Mouse (Mus musculus): ENCODE measurements around the gene Thap12. TPM values are rescaled to one million over a fixed set of nuclear protein-coding genes. Genes with fewer than 3 reads are reported as not detected.

Thap12 gene
- polyA plus RNA-seq, 1 experiment from 2014 or later = 21.8 TPM

DNA sequence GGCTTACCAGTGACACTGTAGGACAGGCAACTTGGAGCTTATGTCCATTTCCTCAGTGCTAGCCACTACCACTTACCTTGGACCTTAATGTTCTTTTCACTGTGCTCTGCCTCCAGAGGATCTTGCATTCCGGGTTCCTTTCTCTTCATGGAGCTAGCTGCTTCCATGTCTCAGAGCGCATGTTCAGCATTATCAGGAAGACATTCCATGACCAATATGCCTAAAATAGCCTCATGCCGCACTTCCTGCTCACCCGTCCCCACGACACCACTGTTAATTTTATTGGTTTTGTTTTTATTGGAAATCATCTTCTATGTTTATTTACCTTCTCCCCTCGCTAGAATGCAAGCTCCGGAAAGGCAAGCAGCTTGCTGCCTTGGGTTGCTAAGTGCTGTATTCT, 24.5 kb upstream of the Thap12 start:
- no peak for TF ChIP-seq CTCF (IDR thresholded peaks at IDR 0.05; ENCODE audit: low read depth)
- no peak for ATAC-seq
- WGBS = 49% methylated on average over 7 of the region's 7 CpGs
- Histone ChIP-seq H3K36me3 (ENCODE audit: control insufficient read depth, insufficient read depth) (no peaks in the 10 kb centered on the region), H3K9ac (ENCODE audit: low read depth, low read length) (no peak overlapping the region), H3K9me3 (ENCODE audit: control insufficient read depth) (no peaks in the 10 kb centered on the region), H3K4me1 (replicated peaks; ENCODE audit: control insufficient read depth, insufficient read depth, low read length) (no peaks in the 10 kb centered on the region), H3K27ac (ENCODE audit: low read depth, low read length) (no peak overlapping the region), H3K27me3 (replicated peaks; ENCODE audit: control insufficient read depth, insufficient read depth, low read length) (no peaks in the 10 kb centered on the region), H3K4me3 (ENCODE audit: low read depth, low read length) (no peak overlapping the region), H3K4me2 (replicated peaks; ENCODE audit: low read depth) (no peak overlapping the region; the same call in 1 of the 2 replicates)

- H3K4me1 ChIP-seq (replicated peaks; ENCODE audit: control insufficient read depth, insufficient read depth, low read length) = no peaks in the 10 kb centered on the region
- TF ChIP-seq CTCF (IDR thresholded peaks at IDR 0.05; ENCODE audit: low read depth) = no peak
- H3K4me3 ChIP-seq (ENCODE audit: low read depth, low read length) = no peak overlapping the region
- ATAC-seq = no peak
- no peak overlapping the region for H3K9ac ChIP-seq (ENCODE audit: low read depth, low read length)
- H3K27me3 ChIP-seq (replicated peaks; ENCODE audit: control insufficient read depth, insufficient read depth, low read length) = no peaks in the 10 kb centered on the region
- no peaks in the 10 kb centered on the region for H3K9me3 ChIP-seq (ENCODE audit: control insufficient read depth)
- H3K4me2 ChIP-seq (replicated peaks; ENCODE audit: low read depth) = no peak overlapping the region
- WGBS = 52% methylated on average over 2 of the region's 2 CpGs
- H3K27ac ChIP-seq (ENCODE audit: low read depth, low read length) = no peak overlapping the region
- no peaks in the 10 kb centered on the region for H3K36me3 ChIP-seq (ENCODE audit: control insufficient read depth, insufficient read depth)
These were observed 22.2 kb upstream of the Thap12 start for GRCm38 (mm10) chr7:98680691-98681090.

DNA sequence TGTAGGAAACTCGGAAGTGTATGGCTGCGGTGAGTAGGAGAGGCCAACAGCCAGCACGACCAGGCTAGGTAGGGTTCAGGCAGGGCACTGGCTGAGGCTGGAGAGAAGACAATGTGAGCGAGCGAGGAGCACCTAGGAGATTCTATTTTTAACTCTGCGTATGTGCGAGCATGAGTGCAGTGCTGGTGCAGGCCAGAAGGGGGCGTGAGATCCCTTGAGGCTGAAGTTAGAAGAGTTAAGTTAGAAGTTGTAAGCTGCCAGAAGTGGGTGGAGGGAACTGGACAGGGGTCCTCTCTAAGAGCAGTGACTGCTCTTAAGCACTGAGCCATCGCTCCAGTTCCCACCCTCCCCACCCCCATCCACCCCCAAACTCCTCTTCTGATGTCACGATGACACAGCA, 20.1 kb upstream of the Thap12 start:
- 87% methylated on average over 10 of the region's 10 CpGs for WGBS
- no peak for ATAC-seq
- H3K27me3 ChIP-seq (replicated peaks; ENCODE audit: control insufficient read depth, insufficient read depth, low read length) = no peaks in the 10 kb centered on the region
- 0 out of 2 replicates have a peak, but pooled peaks have one; percentile 14 for TF ChIP-seq CTCF (IDR thresholded peaks at IDR 0.05; ENCODE audit: low read depth)
- H3K36me3 ChIP-seq (ENCODE audit: control insufficient read depth, insufficient read depth) = no peaks in the 10 kb centered on the region
- no peak overlapping the region for H3K27ac ChIP-seq (ENCODE audit: low read depth, low read length)
- H3K4me2 ChIP-seq (replicated peaks; ENCODE audit: low read depth) = no peak overlapping the region
- H3K9ac ChIP-seq (ENCODE audit: low read depth, low read length) = no peak overlapping the region
- no peaks in the 10 kb centered on the region for H3K9me3 ChIP-seq (ENCODE audit: control insufficient read depth)
- no peak overlapping the region for H3K4me3 ChIP-seq (ENCODE audit: low read depth, low read length)
- H3K4me1 ChIP-seq (replicated peaks; ENCODE audit: control insufficient read depth, insufficient read depth, low read length) = no peaks in the 10 kb centered on the region

DNA sequence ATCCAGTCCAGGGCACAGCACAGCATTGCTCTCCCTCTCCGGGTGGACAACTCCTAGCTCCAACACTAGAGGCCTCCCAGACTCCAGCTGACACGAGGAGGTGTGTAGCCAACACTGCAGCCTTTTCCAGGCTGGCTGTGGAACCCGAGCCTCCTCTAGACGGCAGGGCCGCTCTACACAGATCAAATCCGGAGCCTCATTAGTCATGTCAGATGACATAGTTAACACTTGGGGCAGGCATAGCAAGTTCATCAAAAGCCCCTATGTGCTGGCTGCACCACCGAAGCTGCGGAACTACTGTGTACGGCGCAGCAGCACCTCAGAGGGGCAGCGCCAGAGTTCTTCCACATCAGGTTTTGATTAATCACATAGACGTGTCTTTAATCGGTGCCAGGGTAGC, 17.0 kb upstream of the Thap12 start:
- Histone ChIP-seq H3K36me3 (ENCODE audit: control insufficient read depth, insufficient read depth) (no peaks in the 10 kb centered on the region), H3K9me3 (ENCODE audit: control insufficient read depth) (no peaks in the 10 kb centered on the region), H3K4me1 (replicated peaks; ENCODE audit: control insufficient read depth, insufficient read depth, low read length) (no peaks in the 10 kb centered on the region), H3K27ac (ENCODE audit: low read depth, low read length) (no peak overlapping the region), H3K27me3 (replicated peaks; ENCODE audit: control insufficient read depth, insufficient read depth, low read length) (no peaks in the 10 kb centered on the region), H3K9ac (ENCODE audit: low read depth, low read length) (no peak overlapping the region), H3K4me2 (replicated peaks; ENCODE audit: low read depth) (no peak overlapping the region), H3K4me3 (ENCODE audit: low read depth, low read length) (no peak overlapping the region)
- WGBS = 44% methylated on average over 13 of the region's 13 CpGs
- no peak for ATAC-seq
- TF ChIP-seq CTCF (IDR thresholded peaks at IDR 0.05; ENCODE audit: low read depth) = peak; percentile 73

- no peak overlapping the region for H3K9ac ChIP-seq (ENCODE audit: low read depth, low read length)
- H3K4me2 ChIP-seq (replicated peaks; ENCODE audit: low read depth) = no peak overlapping the region
- peaks cover 6% of the 10 kb centered on the region; the same call in 1 of the 2 replicates for H3K4me1 ChIP-seq (replicated peaks; ENCODE audit: control insufficient read depth, insufficient read depth, low read length)
- 77% methylated on average over 1 of the region's 1 CpGs for WGBS
- H3K9me3 ChIP-seq (ENCODE audit: control insufficient read depth) = no peaks in the 10 kb centered on the region
- no peaks in the 10 kb centered on the region for H3K36me3 ChIP-seq (ENCODE audit: control insufficient read depth, insufficient read depth)
- H3K27me3 ChIP-seq (replicated peaks; ENCODE audit: control insufficient read depth, insufficient read depth, low read length) = no peaks in the 10 kb centered on the region
- no peak overlapping the region for H3K4me3 ChIP-seq (ENCODE audit: low read depth, low read length)
- peak overlapping the region; percentile 41 for H3K27ac ChIP-seq (ENCODE audit: low read depth, low read length)
- no peak for ATAC-seq
- TF ChIP-seq CTCF (IDR thresholded peaks at IDR 0.05; ENCODE audit: low read depth) = no peak
These were observed 12.8 kb upstream of the Thap12 start for GRCm38 (mm10) chr7:98690126-98690525.

DNA sequence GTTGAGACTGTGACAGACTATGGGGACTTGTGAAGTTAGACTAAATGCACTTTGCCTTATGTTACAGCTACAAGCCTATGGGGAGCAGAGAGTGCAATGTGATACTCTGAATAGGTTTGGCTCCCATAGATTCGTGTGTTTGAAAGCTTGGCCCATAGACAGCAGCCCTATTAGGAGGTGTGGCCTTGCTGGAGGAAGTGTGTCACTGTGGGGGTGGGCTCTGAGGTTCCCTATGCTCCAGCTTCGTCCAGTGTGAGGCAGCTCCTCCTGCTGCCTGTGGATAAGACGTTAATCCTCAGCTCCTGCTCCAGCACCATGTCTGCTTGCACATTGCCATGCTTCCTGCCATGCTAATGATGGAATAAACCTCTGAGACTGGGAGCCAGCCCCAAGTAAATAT, 12.1 kb upstream of the Thap12 start:
- Histone ChIP-seq H3K27me3 (replicated peaks; ENCODE audit: control insufficient read depth, insufficient read depth, low read length) (no peaks in the 10 kb centered on the region), H3K9me3 (ENCODE audit: control insufficient read depth) (no peaks in the 10 kb centered on the region), H3K4me1 (replicated peaks; ENCODE audit: control insufficient read depth, insufficient read depth, low read length) (peaks cover 6% of the 10 kb centered on the region; the same call in 1 of the 2 replicates), H3K4me2 (replicated peaks; ENCODE audit: low read depth) (0 out of 2 replicates have a peak overlapping the region, but pooled peaks have one; percentile 10), H3K4me3 (ENCODE audit: low read depth, low read length) (no peak overlapping the region), H3K9ac (ENCODE audit: low read depth, low read length) (no peak overlapping the region), H3K27ac (ENCODE audit: low read depth, low read length) (peak overlapping the region; percentile 68), H3K36me3 (ENCODE audit: control insufficient read depth, insufficient read depth) (no peaks in the 10 kb centered on the region)
- WGBS = 10% methylated on average over 3 of the region's 3 CpGs
- peak; percentile 61 for ATAC-seq
- TF ChIP-seq CTCF (IDR thresholded peaks at IDR 0.05; ENCODE audit: low read depth) = peak; percentile 43
